Mouse (Mus musculus) testis, postnatal 14 days (tissue): ENCODE results near the gene Fktn.
A peak's percentile ranks its signal among the peaks of the same experiment; 100 is the strongest.

Experiments used
- DNase-seq: peaks from one replicate; pipeline ENCODE4 v3.0.0; 2021; ENCODE audit warnings: low spot score

The Fktn gene

DNA sequence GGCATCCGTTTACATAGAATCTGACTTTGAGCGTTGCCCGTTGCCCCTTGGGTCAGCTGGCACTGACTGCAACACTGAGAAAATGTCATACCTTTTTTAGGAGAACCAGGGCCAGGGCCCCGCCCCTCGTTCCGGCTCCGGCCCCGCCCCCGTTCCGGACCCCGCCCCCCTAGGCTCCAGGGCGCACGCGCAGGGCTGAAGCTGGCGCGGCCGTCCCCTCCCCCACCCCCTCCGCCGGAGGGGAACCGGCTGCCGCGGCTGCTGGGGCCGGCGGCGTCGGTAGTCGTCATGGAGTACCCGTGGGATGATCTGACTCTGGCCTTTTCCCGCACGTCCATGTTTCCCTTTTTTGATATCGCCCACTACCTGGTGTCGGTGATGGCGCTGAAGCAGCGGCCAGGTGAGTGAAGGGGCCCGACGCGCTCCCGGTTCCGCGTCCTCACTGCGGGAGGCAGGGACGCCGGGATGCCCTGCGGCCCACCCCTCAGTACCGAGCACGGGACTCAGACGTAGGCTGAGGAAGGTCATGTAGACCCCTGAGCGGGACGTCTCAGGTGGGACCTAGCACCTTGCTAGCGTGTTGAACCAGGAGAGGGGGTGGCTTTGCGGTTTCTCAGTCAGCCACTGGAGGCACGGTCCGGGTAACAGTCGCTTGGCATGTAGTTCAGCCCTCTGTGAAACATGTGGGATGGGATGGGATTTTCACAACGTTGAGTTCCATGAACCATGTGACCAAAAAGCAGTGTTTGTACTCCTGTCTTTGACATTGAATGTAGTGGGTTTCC is 112.2 kb downstream of the Fktn start, which contains the start of gene Tmem38b:
Gene Tmem38b, plus strand, starts transcription at position 225 of the 785 bp plus-strand sequence.
- peak; percentile 80 for DNase-seq

DNA sequence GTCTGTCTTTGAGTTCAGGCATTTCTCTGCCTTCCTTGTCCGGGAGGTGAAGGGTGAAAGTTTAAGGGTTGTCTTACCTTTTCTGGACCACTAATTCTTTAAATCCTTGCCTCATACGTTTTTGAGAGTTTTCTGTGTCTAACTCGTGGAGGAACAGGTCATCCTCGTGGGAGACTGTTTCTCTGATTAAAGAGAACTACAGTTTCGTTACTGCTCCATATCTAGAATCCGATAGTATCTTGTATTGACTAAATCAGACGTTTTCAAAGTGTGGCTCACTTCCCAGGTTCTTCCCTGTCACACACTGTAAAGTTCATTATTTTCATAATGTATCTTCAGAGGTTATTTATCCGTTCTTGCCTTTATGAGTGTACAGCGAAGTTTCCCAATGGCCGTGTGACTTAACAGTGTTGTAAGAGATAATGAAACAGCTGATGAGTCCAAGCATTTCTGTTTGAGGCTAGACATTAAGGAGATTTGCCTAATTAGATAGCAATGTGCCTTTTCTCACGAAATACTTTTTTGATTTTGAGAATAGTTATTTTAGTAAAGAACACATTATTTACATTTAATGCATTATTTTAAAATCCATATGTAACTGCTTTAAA is 112.9 kb downstream of the Fktn start:
- no peak for DNase-seq
